Comparison of ENCODE assay signal across 13 mouse cellular contexts in genomic region chr2:162889191-162889590, GRCm38 (mm10). TPM values are rescaled to one million over a fixed set of nuclear protein-coding genes. Genes with fewer than 3 reads are reported as not detected.
A peak's percentile ranks its signal among the peaks of the same experiment; 100 is the strongest.
DNase-seq lines count a peak whose midpoint lies in the region; TF ChIP-seq lines count a peak whose summit lies in the region.
"Had no signal": no experiment of that assay in that cellular context is flagged by ENCODE, and none has a peak within 500 bp of the region (broad histone marks: within the 10 kb centered on the region; RNA-seq: fewer than 3 reads in every experiment).

No protein-coding gene starts in this region.

- WGBS in heart, adult 2 months: 64% methylated on average over 7 of the region's 7 CpGs

- TF ChIP-seq POLR2A in heart, adult 2 months (IDR thresholded peaks at IDR 0.05; ENCODE audit: insufficient read depth, low read depth, low read length): no peak

- intact Hi-C loops in heart, adult 2 months (cut with DNase I): no loop called here

- no peak for TF ChIP-seq EP300 in heart, adult 2 months (IDR thresholded peaks at IDR 0.05; ENCODE audit: insufficient read depth, low read depth, low read length)

- no peak overlapping the region for H3K4me3 ChIP-seq in heart, adult 2 months
- H3K4me3 ChIP-seq: embryonic facial prominence, embryonic 15.5 days had no signal

- H3K27me3 ChIP-seq in heart, adult 2 months (ENCODE audit: control insufficient read depth, insufficient read depth, low read length): no peaks in the 10 kb centered on the region
- H3K27me3 ChIP-seq: embryonic facial prominence, embryonic 15.5 days had no signal

- no peak for TF ChIP-seq CTCF in heart, adult 2 months (IDR thresholded peaks at IDR 0.05)

- no peaks in the 10 kb centered on the region for H3K79me2 ChIP-seq in heart, adult 2 months (replicated peaks; ENCODE audit: control insufficient read depth, insufficient read depth, low read length)

- no peak overlapping the region for H3K27ac ChIP-seq in heart, adult 2 months
- H3K27ac ChIP-seq: embryonic facial prominence, embryonic 15.5 days had no signal

- no peak overlapping the region for H3K9ac ChIP-seq in heart, adult 2 months (ENCODE audit: low read depth, low read length)
- H3K9ac ChIP-seq: embryonic facial prominence, embryonic 15.5 days had no signal

- no peaks in the 10 kb centered on the region for H3K4me1 ChIP-seq in heart, adult 2 months (ENCODE audit: control insufficient read depth, insufficient read depth, low read length)
- H3K4me1 ChIP-seq: embryonic facial prominence, embryonic 15.5 days had no signal

- peak; percentile 72 for DNase-seq in heart, adult 11 months
- no peak for DNase-seq in heart, adult 2 months
- DNase-seq in right cerebral cortex, postnatal 10 days (ENCODE audit: low spot score in 2 of 2): peak; percentile 50 to 60
- no peak for DNase-seq in right cerebral cortex, postnatal 4 days
- DNase-seq in ZHBTc4 (ENCODE audit: low read depth, low spot score): peak; percentile 81
- DNase-seq in yolk sac, embryonic 10.5 days (ENCODE audit: low spot score): peak; percentile 26
- no peak for DNase-seq in adrenal gland, postnatal 36 days
- no peak for DNase-seq in layer of hippocampus, adult 18-20 months (ENCODE audit: low spot score in 2 of 2)
- DNase-seq: gastrocnemius, postnatal 25 days; heart, postnatal 36 days; kidney, postnatal 10 days had no signal

- H3K36me3 ChIP-seq in heart, adult 2 months (ENCODE audit: control insufficient read depth, insufficient read depth, low read length): no peaks in the 10 kb centered on the region
- H3K36me3 ChIP-seq: embryonic facial prominence, embryonic 15.5 days had no signal

RNA-seq across cellular contexts. Expression of gene Srsf6, which starts 42.1 kb away (rescaled TPM):
- total RNA-seq in heart, adult 2 months (2021): 10 to 100 TPM; 61.2 to 68.3 TPM
- 48.0 and 75.1 TPM in 2 replicates for polyA plus RNA-seq in heart, adult 2 months (2012; rRNA removed)
- 100 to 1,000 TPM; 149 to 224 TPM for total RNA-seq in adrenal gland, postnatal 36 days (2021)
- 100 to 1,000 TPM in 1 of 2 experiments, 10 to 100 TPM in 1; 95.9 to 102 TPM for total RNA-seq in layer of hippocampus, adult 18-20 months (2021)

RNA-seq across cellular contexts. Expression of gene L3mbtl1, which starts 54.1 kb away (rescaled TPM):
- under 1 TPM in 1 of 2 experiments, not detected in 1; 0.65 TPM for total RNA-seq in heart, adult 2 months (2021)
- 0.10 TPM in 1 of 2 replicates, not detected in the other for polyA plus RNA-seq in heart, adult 2 months (2012; rRNA removed)
- total RNA-seq in adrenal gland, postnatal 36 days (2021): not detected
- 1 to 10 TPM; 7.4 to 9.3 TPM for total RNA-seq in layer of hippocampus, adult 18-20 months (2021)
- total RNA-seq: heart, postnatal 36 days had no signal
- polyA plus RNA-seq: lung, postnatal 0 days had no signal

Comparison
In these comparisons a context has a peak if more than half of its experiments do, and no peak if none do; other contexts are left out.
1. DNase-seq: peak in heart, adult 11 months (single experiment), right cerebral cortex, postnatal 10 days (2 of 2), ZHBTc4 (single experiment) and yolk sac, embryonic 10.5 days (single experiment); none in heart, adult 2 months (0 of 2), right cerebral cortex, postnatal 4 days (single experiment), adrenal gland, postnatal 36 days (0 of 2) and layer of hippocampus, adult 18-20 months (0 of 2).
2. RNA of gene L3mbtl1, which starts 54.1 kb away (total RNA-seq): 7.4 to 9.3 TPM in layer of hippocampus, adult 18-20 months; 0.65 TPM in heart, adult 2 months and not detected in adrenal gland, postnatal 36 days; every median in the first group is over 4 times any median in the second.